Mouse (Mus musculus): ENCODE data around the gene Mob4. TPM values are rescaled to one million over a fixed set of nuclear protein-coding genes. Genes with fewer than 3 reads are reported as not detected.

Gene Mob4
- polyA plus RNA-seq, 1 experiment from 2014 or later: 171 TPM

DNA sequence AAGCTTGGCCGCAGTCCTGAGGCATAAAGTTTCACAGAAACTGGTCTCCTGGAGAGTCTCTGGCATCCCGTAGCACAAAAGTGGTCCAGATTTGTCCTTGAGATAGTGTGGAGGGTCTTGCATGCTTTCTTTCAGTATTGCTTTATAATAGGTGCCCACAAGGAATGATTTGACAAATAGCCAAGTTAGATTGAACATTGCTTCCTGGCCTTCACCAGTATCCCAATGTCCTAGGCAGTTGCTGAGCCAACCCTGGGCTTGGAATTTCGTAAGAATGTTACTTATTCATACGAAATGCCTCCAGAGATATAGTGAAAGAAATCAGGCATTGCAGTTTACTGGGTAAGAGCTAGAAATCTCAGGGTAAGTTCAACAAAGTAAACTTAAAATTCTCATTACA is 37.6 kb downstream of the Mob4 start:
- no peaks in the 10 kb centered on the region for H3K27me3 ChIP-seq (ENCODE audit: control insufficient read depth, insufficient read depth, low read depth, low read length)
- no peak overlapping the region for H3K9ac ChIP-seq (ENCODE audit: low read depth, low read length)
- H3K27ac ChIP-seq (ENCODE audit: low read length): no peak overlapping the region
- WGBS: 91% methylated on average over 4 of the region's 4 CpGs
- H3K4me3 ChIP-seq (ENCODE audit: low read depth, low read length): no peak overlapping the region
- no peaks in the 10 kb centered on the region for H3K9me3 ChIP-seq (replicated peaks; ENCODE audit: control insufficient read depth, low read length, poor library complexity, severe bottlenecking)
- no peak for ATAC-seq
- H3K4me2 ChIP-seq (ENCODE audit: low read length): no peak overlapping the region
- no peaks in the 10 kb centered on the region for H3K36me3 ChIP-seq (ENCODE audit: control insufficient read depth, insufficient read depth, low read length)
- H3K4me1 ChIP-seq (ENCODE audit: control insufficient read depth, insufficient read depth, low read length): no peaks in the 10 kb centered on the region

DNA sequence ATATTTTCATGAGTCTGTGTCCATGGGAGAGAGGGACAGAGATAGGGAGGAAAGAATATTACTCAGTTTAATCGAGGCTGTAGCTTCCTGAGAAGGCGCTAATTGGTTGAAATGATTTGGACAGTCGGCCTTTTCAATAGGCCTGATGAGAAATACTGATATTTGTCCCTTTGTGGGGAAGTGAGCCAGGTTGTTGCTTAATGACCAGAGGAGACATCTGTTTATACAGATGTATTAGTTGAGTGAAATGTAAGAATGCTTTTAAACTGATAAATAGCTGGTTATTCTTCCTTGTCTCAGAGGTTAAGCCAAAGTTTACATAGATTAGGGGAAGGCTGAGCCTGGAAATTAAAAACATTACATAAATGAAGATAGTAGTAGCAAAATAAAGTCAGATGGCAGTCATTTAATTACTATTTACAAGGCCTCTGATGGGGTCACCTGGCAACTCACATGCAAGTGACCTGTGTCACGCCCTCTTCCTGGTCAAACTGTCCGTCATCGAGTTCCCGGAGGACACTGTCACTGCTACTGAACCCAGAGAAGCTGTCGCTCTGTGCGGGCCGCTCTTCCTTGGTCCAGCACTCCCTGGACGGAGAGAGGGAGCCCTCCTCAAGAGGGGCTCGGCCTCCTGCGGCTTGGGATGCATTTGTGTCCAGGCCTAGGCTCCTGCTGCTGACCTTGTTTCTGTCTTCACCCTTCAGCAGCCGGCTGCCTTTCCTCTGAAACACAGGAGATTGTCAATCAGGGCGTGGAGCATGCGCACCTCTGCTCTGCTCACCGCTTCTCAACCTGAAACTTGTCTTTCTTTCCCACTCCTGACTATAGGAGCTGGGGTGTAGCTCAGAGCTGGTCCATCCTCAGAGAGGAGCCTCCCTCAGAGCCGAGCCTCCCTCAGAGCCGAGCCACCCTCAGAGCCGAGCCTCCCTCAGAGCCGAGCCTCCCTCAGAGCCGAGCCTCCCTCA is 40.6 kb downstream of the Mob4 start:
- 60% methylated on average over 22 of the region's 22 CpGs for WGBS
- ATAC-seq: peak; percentile 63; the same call in 1 of the 2 replicates
- peak overlapping the region; percentile 20; the same call in 1 of the 2 replicates for H3K9ac ChIP-seq (ENCODE audit: low read depth, low read length)

DNA sequence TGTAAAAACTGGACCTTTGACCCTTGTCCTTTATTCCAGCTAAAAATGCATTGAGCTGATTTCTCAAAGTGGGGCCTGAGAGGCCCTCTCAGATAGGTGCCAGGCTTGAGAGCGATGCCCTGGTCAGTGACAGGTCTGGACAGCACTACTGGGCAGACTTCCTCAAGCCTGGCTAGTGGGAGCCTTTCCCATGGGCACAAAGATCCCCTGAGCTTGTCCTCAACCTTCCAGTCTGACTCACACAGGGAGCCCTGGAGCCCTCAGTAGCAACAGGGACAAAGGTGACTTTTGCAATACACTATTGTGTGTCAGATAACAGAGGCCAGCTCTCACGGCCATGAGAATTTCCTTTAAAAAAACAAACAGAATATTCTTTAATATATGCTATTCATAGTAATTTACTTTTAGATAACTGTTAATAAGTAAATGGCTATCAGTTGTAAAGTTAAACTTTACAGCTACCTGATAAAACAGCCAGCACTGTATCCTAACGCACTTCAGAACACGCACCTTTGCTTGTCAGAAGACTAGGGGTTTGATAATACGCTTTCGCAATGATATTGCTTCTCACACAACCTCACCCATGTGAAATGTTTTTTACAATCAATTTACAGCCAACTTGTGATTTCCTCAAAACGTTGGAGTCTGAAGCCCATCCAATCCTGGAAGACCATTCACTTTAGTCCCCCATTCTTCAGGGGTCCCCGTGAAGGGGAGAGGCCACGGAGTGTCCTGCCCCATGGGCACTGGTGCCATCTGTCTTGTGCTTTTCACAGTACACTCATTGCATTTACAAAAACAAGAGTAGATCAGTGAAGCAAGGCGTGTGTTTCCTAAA is 42.9 kb downstream of the Mob4 start:
- no peaks in the 10 kb centered on the region for H3K27me3 ChIP-seq (ENCODE audit: control insufficient read depth, insufficient read depth, low read depth, low read length)
- WGBS: 80% methylated on average over 10 of the region's 10 CpGs
- H3K9me3 ChIP-seq (replicated peaks; ENCODE audit: control insufficient read depth, low read length, poor library complexity, severe bottlenecking): no peaks in the 10 kb centered on the region
- ATAC-seq: no peak
- H3K4me3 ChIP-seq (ENCODE audit: low read depth, low read length): no peak overlapping the region
- no peaks in the 10 kb centered on the region for H3K36me3 ChIP-seq (ENCODE audit: control insufficient read depth, insufficient read depth, low read length)
- no peak overlapping the region for H3K4me2 ChIP-seq (ENCODE audit: low read length)
- no peaks in the 10 kb centered on the region for H3K4me1 ChIP-seq (ENCODE audit: control insufficient read depth, insufficient read depth, low read length)
- no peak overlapping the region for H3K9ac ChIP-seq (ENCODE audit: low read depth, low read length)
- H3K27ac ChIP-seq (ENCODE audit: low read length): no peak overlapping the region

More for the DNA sequence above, 40.6 kb downstream of the Mob4 start:
- Histone ChIP-seq H3K4me2 (ENCODE audit: low read length) (peak overlapping the region; percentile 44), H3K36me3 (ENCODE audit: control insufficient read depth, insufficient read depth, low read length) (no peaks in the 10 kb centered on the region), H3K27me3 (ENCODE audit: control insufficient read depth, insufficient read depth, low read depth, low read length) (no peaks in the 10 kb centered on the region), H3K4me1 (ENCODE audit: control insufficient read depth, insufficient read depth, low read length) (no peaks in the 10 kb centered on the region), H3K4me3 (ENCODE audit: low read depth, low read length) (peak overlapping the region; percentile 21), H3K27ac (ENCODE audit: low read length) (no peak overlapping the region), H3K9me3 (replicated peaks; ENCODE audit: control insufficient read depth, low read length, poor library complexity, severe bottlenecking) (no peaks in the 10 kb centered on the region)

DNA sequence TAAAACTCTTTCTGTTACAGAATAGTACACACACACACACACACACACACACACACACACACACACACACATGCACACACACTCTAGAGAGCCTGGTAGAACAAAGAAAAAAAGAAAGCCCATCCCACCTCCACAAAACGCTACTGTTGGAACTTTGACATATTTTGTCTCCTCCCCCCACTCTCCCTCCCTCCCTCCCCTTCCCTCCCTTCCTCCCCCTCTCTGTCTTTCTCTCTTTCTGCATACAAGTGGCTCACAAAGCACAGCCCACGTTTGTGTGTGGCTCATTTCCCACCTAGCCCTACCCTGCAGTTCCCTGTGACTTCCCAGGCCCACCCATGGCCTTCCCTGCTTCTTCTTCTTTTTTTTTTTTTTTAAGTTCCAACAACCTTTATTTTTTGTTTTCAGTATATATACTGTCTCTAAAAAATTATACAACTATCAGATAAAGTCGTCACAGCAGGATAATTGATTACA is 43.6 kb downstream of the Mob4 start:
- H3K9me3 ChIP-seq (replicated peaks; ENCODE audit: control insufficient read depth, low read length, poor library complexity, severe bottlenecking): no peaks in the 10 kb centered on the region
- H3K27me3 ChIP-seq (ENCODE audit: control insufficient read depth, insufficient read depth, low read depth, low read length): no peaks in the 10 kb centered on the region
- no peak overlapping the region for H3K4me2 ChIP-seq (ENCODE audit: low read length)
- H3K4me1 ChIP-seq (ENCODE audit: control insufficient read depth, insufficient read depth, low read length): no peaks in the 10 kb centered on the region
- no peak for ATAC-seq
- H3K9ac ChIP-seq (ENCODE audit: low read depth, low read length): no peak overlapping the region
- H3K36me3 ChIP-seq (ENCODE audit: control insufficient read depth, insufficient read depth, low read length): no peaks in the 10 kb centered on the region
- 46% methylated on average over 3 of the region's 3 CpGs for WGBS
- no peak overlapping the region for H3K27ac ChIP-seq (ENCODE audit: low read length)
- no peak overlapping the region for H3K4me3 ChIP-seq (ENCODE audit: low read depth, low read length)

DNA sequence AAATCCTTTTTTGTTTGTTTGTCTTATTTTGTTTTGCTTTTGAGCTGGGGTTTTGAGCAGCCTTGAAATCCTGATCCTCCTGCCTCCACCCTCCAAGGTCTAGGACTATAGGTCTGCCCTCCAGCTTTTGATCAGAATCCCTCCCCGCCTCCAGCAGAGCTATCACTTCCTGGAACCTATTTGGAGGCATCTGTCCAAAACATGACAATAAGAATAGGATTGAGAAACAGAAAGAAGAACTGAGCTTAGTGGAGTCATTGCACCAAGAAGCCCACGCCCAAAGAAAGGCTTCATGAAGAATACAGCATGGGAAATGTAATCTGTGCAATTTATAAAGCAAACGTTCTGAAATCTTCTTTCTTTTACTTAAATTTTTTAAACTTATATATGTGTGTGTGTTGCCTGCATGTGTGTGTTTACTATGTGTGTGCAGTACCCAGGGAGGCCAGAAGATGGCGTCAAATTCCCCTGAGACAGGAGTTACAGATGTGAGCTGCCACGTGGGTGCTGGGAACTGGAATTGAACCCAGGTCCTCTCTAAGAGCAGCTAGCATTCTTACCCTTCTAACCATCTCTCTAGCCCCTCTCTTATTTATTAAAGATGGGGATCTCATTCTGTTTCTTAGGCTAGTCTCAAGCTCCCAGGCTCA is 49.0 kb downstream of the Mob4 start:
- no peaks in the 10 kb centered on the region for H3K27me3 ChIP-seq (ENCODE audit: control insufficient read depth, insufficient read depth, low read depth, low read length)
- no peaks in the 10 kb centered on the region for H3K9me3 ChIP-seq (replicated peaks; ENCODE audit: control insufficient read depth, low read length, poor library complexity, severe bottlenecking)
- H3K9ac ChIP-seq (ENCODE audit: low read depth, low read length): no peak overlapping the region
- H3K27ac ChIP-seq (ENCODE audit: low read length): no peak overlapping the region
- no peaks in the 10 kb centered on the region for H3K36me3 ChIP-seq (ENCODE audit: control insufficient read depth, insufficient read depth, low read length)
- no peaks in the 10 kb centered on the region for H3K4me1 ChIP-seq (ENCODE audit: control insufficient read depth, insufficient read depth, low read length)
- 85% methylated on average over 5 of the region's 5 CpGs for WGBS
- no peak overlapping the region for H3K4me3 ChIP-seq (ENCODE audit: low read depth, low read length)
- no peak for ATAC-seq
- no peak overlapping the region for H3K4me2 ChIP-seq (ENCODE audit: low read length)

DNA sequence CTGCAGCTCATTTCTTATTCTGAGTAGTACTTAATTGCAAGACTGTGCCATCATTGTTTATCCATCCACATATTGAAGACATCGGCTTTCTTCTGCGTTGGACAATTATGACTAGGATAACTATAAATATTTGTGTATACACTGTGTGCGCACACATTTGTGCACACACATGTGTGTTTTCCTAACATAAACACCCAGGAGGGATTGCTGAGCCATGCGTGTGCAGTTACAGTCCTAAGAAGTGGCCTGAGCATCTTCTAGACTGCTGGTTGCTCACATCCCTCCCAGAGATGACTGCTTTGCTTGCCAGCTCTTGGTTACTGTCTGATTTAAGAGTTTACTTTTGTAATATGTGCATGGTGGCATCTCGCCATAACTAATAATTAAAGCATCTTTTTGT is 51.4 kb downstream of the Mob4 start:
- H3K9me3 ChIP-seq (replicated peaks; ENCODE audit: control insufficient read depth, low read length, poor library complexity, severe bottlenecking): no peaks in the 10 kb centered on the region
- no peaks in the 10 kb centered on the region for H3K4me1 ChIP-seq (ENCODE audit: control insufficient read depth, insufficient read depth, low read length)
- H3K27me3 ChIP-seq (ENCODE audit: control insufficient read depth, insufficient read depth, low read depth, low read length): no peaks in the 10 kb centered on the region
- no peaks in the 10 kb centered on the region for H3K36me3 ChIP-seq (ENCODE audit: control insufficient read depth, insufficient read depth, low read length)
- no peak overlapping the region for H3K27ac ChIP-seq (ENCODE audit: low read length)
- no peak overlapping the region for H3K4me3 ChIP-seq (ENCODE audit: low read depth, low read length)
- H3K9ac ChIP-seq (ENCODE audit: low read depth, low read length): no peak overlapping the region
- ATAC-seq: no peak
- no peak overlapping the region for H3K4me2 ChIP-seq (ENCODE audit: low read length)
- WGBS: 94% methylated on average over 5 of the region's 5 CpGs

DNA sequence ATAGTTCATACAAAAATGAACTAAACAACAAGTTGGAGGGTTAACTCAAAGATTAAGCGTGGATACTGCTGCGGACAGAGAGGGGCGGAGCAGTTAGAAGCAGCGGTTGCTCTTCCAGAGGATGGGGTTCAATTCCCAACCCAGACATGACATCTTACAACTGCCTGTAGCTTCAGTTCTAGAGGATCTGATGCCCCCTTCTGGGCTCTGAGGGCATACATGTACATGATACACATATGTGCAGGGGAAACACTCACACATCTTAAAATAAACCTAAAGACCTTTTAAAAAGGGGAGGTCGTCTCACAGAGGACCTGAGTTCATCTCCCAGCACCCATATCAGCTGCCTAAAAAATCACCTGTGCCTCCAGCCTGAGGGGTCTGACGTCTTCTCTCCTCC is 54.7 kb downstream of the Mob4 start:
- no peak overlapping the region for H3K4me2 ChIP-seq (ENCODE audit: low read length)
- no peak overlapping the region for H3K27ac ChIP-seq (ENCODE audit: low read length)
- H3K4me1 ChIP-seq (ENCODE audit: control insufficient read depth, insufficient read depth, low read length): no peaks in the 10 kb centered on the region
- H3K9ac ChIP-seq (ENCODE audit: low read depth, low read length): no peak overlapping the region
- H3K9me3 ChIP-seq (replicated peaks; ENCODE audit: control insufficient read depth, low read length, poor library complexity, severe bottlenecking): no peaks in the 10 kb centered on the region
- no peak overlapping the region for H3K4me3 ChIP-seq (ENCODE audit: low read depth, low read length)
- WGBS: 90% methylated on average over 6 of the region's 6 CpGs
- H3K27me3 ChIP-seq (ENCODE audit: control insufficient read depth, insufficient read depth, low read depth, low read length): no peaks in the 10 kb centered on the region
- no peak for ATAC-seq
- no peaks in the 10 kb centered on the region for H3K36me3 ChIP-seq (ENCODE audit: control insufficient read depth, insufficient read depth, low read length)

DNA sequence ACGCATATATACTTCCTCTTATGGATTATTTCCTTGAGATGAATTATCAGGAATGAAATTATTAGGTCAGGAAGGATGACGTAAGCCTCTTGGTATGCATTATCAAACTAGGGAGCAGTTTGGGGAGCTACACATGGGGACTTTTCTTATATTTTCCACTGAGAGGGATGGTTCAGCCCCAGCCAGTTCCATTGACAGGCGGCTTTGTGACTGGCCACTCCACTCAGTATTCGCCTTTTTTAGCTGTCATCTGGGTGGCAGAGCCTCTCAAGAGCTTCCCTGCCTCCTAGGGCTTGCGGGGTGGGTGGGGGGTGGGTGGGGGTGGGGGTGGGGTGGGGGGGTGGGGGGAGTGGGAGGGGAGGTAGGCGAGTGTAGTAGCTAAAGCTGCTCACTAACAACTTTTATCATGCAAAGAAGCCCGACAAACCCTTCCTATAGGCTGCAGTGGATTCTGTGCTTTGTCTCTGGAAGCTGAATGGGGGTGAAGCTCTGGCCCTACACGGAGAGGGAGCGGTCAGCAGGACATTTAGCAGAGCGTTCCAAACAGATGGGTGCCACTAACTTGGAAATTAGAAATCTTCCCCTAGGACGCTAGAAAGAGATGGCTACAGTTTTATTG is 55.7 kb downstream of the Mob4 start:
- no peaks in the 10 kb centered on the region; the same call in 1 of the 2 replicates for H3K4me1 ChIP-seq (ENCODE audit: control insufficient read depth, insufficient read depth, low read length)
- H3K36me3 ChIP-seq (ENCODE audit: control insufficient read depth, insufficient read depth, low read length): no peaks in the 10 kb centered on the region
- H3K4me2 ChIP-seq (ENCODE audit: low read length): no peak overlapping the region
- no peak overlapping the region for H3K9ac ChIP-seq (ENCODE audit: low read depth, low read length)
- no peak overlapping the region for H3K27ac ChIP-seq (ENCODE audit: low read length)
- 14% methylated on average over 11 of the region's 11 CpGs for WGBS
- H3K9me3 ChIP-seq (replicated peaks; ENCODE audit: control insufficient read depth, low read length, poor library complexity, severe bottlenecking): no peaks in the 10 kb centered on the region
- no peaks in the 10 kb centered on the region for H3K27me3 ChIP-seq (ENCODE audit: control insufficient read depth, insufficient read depth, low read depth, low read length)
- no peak for ATAC-seq
- H3K4me3 ChIP-seq (ENCODE audit: low read depth, low read length): no peak overlapping the region
